Mouse (Mus musculus): ENCODE data around the gene Dnmbp.

The Dnmbp gene

GRCm38 (mm10) chr19:43902887-43903286 lies 37.1 kb downstream of the Dnmbp start:
- TF ChIP-seq GATA4 (IDR thresholded peaks at IDR 0.05; ENCODE audit: insufficient replicate concordance, low read length) = no peak

GRCm38 (mm10) chr19:43900690-43901089 lies 39.3 kb downstream of the Dnmbp start:
- no peak for TF ChIP-seq GATA4 (IDR thresholded peaks at IDR 0.05; ENCODE audit: insufficient replicate concordance, low read length)

GRCm38 (mm10) chr19:43898547-43898946 lies 41.4 kb downstream of the Dnmbp start:
- TF ChIP-seq GATA4 (IDR thresholded peaks at IDR 0.05; ENCODE audit: insufficient replicate concordance, low read length) = no peak

DNA sequence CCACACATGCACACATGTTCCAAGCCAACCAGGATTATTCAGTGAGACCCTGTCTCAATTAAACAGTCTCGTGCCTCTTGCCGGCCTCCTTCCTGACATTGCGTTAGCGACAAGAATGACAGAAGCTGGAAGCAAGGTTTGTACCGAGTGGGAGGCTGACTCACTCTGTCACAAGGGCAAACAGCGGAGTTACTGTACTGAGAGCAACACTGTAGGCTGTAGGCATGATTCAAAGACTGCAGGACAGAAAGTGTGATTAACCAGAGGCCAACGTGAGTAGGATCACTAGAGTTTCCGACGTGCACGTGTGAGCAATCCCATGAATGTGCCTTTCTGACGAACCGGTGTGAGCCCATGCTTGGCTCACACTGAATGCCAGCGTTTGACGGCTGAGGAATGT lies 43.5 kb downstream of the Dnmbp start:
- no peak for TF ChIP-seq GATA4 (IDR thresholded peaks at IDR 0.05; ENCODE audit: insufficient replicate concordance, low read length)

DNA sequence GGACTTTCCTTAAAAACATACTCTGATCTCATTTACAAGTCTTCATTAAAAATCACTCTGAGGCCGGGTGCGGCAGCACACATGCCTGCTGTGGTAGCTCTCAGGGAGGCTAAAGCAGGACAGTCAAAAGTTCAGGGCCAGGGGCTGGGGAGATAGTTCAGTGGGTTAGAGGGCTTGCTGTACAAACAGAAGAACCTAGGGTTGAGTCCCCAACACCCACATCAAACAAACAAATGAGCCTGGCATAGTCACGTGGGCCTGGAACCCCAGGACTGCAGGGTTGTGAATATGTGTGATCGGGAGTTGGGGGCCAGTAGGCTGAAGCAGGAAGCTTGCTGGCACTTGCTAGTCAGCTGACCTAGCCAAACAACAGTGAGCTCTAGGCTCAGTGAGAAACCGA lies 44.0 kb downstream of the Dnmbp start:
- no peak for TF ChIP-seq GATA4 (IDR thresholded peaks at IDR 0.05; ENCODE audit: insufficient replicate concordance, low read length)

DNA sequence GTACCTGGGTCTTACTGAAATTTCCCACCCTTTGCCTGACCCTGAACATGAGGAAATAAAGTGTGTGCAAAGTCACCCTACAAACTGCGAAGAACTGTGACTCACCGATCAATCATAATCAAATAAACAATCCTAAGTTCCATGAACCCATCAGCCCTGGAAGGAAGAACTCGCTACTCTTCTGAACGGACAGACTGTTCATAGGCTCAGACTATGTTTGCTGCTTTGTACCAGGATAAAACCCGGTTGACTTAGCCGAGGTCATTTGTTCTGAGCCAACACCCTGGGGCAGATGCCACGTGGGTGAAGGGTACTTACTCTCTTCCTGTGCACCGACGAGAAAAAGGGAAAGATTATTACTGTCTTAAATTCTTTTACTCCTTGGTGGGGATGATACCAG lies 45.2 kb downstream of the Dnmbp start:
- no peak for TF ChIP-seq GATA4 (IDR thresholded peaks at IDR 0.05; ENCODE audit: insufficient replicate concordance, low read length)

DNA sequence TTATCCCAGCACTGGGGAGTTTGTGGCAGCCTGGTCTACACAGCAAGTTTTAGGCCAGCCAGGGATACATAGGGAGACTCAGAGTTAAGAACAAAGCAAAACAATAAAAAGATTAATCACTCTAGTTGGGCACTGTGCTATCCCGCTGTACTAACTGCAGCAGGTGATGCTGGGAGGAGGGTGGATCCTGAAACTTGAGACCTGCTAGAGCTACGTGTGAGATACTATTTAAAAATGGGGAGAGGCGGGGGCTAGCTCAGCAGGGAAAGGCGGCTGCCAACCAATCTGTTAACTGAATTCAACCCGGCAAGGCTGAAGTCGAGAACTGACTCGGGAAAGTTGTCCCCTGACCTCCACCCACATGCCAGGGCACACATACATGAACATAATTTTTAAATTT lies 45.9 kb downstream of the Dnmbp start:
- no peak for TF ChIP-seq GATA4 (IDR thresholded peaks at IDR 0.05; ENCODE audit: insufficient replicate concordance, low read length)

DNA sequence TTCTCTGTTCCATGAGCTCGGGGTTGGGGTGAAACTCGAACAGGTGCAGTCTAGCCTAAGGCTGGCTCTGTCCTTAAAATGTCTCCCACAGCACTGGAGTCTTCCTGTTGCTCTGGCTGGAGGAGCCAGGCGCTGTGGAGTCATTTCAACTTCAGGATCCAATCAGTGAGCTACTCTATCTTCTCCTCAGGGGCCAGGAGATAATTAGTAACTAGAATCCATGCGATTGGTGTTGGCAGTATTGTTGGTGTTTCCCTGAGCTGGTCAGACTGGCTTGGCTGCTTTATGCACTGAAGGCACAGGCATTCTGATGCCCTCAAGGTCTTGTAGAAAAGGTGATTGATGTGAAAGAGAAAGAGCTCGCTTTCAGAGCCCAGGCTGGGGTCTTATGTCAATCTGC lies 49.5 kb downstream of the Dnmbp start:
- no peak for TF ChIP-seq GATA4 (IDR thresholded peaks at IDR 0.05; ENCODE audit: insufficient replicate concordance, low read length)

GRCm38 (mm10) chr19:43887725-43888124 lies 52.3 kb downstream of the Dnmbp start:
- TF ChIP-seq GATA4 (IDR thresholded peaks at IDR 0.05; ENCODE audit: insufficient replicate concordance, low read length) = peak; percentile 28; the same call in 1 of the 2 replicates

- no peak for TF ChIP-seq GATA4 (IDR thresholded peaks at IDR 0.05; ENCODE audit: insufficient replicate concordance, low read length)
Observed at GRCm38 (mm10) chr19:43887242-43887641, 52.7 kb downstream of the Dnmbp start.

DNA sequence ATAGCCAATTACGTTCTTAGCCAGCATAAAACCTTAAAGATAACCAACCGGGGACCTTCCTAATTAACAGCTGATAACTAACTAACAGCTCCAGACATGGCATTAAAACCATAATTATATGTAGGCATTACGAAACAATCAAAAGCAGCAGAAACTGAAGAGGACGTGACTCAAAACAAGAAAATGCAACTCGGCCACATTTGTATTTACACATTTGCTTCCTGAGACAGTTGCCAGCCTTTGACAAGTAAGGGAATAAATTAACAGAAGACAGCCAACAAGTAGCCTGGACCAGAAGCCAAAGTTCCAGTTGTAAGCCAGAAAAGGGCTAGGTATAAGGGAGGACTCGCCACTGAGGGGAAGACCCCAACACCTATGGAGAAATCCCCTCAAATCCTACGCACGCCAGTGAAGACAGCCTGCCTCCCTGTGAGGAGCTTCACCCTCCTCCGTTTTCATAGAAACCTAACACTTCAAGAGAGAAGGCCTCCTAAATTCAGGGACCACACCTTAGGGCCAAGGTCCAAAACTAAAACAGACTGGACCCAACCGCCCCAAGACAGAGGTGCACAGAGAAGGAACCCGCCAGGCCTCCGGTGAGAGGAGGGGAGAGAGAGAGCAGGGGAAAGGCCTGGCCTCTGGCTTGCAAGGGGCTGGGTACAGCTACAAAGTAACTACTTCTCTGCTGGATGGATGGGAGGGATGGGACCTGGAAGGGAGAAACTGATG lies 53.5 kb downstream of the Dnmbp start:
- no peak for TF ChIP-seq GATA4 (IDR thresholded peaks at IDR 0.05; ENCODE audit: insufficient replicate concordance, low read length)

DNA sequence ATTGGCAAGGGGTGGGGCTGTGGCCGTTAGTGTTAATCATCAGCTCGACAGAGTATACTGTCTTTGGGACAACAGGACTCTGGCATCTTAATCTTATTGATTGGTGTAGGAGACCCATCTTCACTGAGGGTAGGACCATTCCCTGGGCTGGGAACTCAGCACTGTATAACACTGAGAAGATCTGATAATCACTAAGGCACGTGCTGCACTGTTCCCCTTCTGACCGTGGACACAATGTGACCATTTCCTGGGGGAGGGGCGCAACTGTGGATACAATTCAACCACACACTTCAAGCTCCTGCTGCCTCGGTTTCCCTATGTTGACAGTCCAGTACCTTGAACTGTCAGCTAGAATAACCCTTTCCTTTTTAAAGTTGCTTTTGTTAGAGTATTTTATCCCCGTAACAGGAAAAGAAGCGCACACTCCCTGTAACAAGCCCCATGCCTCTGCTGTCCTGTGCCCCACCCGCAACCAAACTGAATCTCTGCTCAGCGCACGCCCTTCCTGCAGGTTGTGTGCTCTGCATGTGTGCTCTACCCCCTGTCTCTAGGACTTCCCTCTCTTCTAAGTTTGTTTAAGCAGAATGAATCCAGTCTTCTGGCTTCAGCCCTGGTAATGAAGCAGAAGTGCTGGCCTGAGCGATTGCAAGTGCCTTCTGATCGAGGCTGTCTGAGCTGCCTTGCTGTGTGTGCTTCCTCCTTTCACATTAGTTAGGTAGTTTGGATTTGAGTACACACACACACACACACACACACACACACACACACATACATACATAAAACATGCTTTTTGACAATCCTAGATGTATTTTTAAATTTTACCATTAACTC lies 55.1 kb downstream of the Dnmbp start:
- TF ChIP-seq GATA4 (IDR thresholded peaks at IDR 0.05; ENCODE audit: insufficient replicate concordance, low read length) = 0 out of 2 replicates have a peak, but pooled peaks have one; percentile 6

GRCm38 (mm10) chr19:43882895-43883573 lies 57.0 kb downstream of the Dnmbp start:
- no peak for TF ChIP-seq GATA4 (IDR thresholded peaks at IDR 0.05; ENCODE audit: insufficient replicate concordance, low read length)

DNA sequence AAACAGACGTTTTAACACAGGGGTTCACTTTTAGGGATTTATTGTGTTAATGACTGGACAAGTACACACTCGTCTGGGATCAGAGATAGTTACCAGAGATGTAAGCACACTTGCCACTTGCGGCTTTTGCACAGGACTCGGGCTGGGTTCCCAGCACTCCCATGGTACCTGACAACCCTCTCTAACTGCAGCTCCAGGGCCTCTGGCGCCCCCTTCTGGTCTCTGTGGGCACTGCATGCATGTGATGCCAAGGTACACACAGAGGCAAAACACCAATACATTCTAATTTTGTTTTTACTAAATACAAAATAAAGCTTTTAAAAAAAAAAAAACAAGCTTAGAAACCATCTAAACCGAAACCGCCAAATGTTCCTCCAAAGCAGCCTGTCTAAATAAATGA lies 58.4 kb downstream of the Dnmbp start:
- TF ChIP-seq GATA4 (IDR thresholded peaks at IDR 0.05; ENCODE audit: insufficient replicate concordance, low read length) = no peak

DNA sequence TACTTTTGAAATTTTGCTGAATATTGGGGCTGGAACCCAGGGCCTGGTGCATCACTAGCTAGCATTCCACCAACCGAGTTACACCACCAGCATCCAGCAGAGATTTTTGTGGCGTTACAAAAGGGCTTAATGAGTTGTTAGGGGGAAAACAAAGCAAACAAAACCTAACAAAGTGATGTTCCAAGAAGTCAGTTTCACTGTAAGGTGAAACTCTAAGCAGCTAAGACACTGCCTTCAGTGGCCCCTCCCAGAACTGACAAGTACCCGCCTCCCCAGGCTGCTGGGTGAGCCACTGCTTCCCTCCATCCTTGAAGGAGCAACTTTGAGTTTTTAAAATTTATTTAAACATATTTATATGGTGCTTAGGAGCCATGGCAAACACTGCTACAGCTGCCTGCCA lies 59.6 kb downstream of the Dnmbp start:
- no peak for TF ChIP-seq GATA4 (IDR thresholded peaks at IDR 0.05; ENCODE audit: insufficient replicate concordance, low read length)

Data from liver, adult (tissue).